Mouse (Mus musculus): ENCODE measurements around the gene Tomm22. TPM values are rescaled to one million over a fixed set of nuclear protein-coding genes. Genes with fewer than 3 reads are reported as not detected.
"Not testable (repeated sequence)": the region's sequence is repeated elsewhere in the genome, so short reads cannot be mapped to it uniquely, and the experiment has no call there.

Gene Tomm22
- 100 to 1,000 TPM; 101 to 108 TPM for total RNA-seq (2021)

DNA sequence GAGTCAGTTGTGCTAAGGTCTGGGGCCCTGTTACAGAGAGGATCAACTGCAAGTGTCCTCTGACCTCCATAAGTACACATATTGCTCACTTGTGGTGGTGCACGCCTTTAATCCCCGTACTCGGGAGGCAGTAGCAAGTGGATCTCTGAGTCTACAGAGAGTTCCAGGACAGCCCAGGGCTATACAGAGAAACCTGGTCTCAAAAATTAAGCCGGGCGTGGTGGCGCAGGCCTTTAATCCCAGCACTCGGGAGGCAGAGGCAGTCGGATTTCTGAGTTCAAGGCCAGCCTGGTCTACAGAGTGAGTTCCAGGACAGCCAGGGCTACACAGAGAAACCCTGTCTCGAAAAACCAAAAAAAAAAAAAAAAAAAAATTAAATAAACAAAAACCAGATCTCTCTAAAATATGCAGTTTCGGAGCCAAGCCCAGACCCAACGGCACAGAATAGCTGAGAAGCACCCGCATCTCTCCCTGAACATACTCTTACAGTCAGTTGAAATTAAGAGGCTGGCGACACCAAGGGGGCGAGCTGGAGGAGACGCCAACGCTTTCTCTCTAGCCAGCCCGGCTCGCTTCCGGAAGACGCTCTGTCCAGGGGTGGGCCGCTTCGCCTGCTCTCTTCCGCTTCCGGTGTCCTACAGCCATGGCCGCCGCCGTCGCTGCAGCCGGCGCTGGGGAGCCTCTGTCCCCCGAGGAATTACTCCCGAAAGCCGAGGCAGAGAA lies at the start of gene Tomm22:
Tomm22 (plus strand) TSS at position 613 of the 723 bp plus-strand sequence.
- DNase-seq: peak; percentile 88 to 90

GRCm38 (mm10) chr15:79630471-79630870 lies 40.2 kb upstream of the Tomm22 start:
- no peak for DNase-seq

DNA sequence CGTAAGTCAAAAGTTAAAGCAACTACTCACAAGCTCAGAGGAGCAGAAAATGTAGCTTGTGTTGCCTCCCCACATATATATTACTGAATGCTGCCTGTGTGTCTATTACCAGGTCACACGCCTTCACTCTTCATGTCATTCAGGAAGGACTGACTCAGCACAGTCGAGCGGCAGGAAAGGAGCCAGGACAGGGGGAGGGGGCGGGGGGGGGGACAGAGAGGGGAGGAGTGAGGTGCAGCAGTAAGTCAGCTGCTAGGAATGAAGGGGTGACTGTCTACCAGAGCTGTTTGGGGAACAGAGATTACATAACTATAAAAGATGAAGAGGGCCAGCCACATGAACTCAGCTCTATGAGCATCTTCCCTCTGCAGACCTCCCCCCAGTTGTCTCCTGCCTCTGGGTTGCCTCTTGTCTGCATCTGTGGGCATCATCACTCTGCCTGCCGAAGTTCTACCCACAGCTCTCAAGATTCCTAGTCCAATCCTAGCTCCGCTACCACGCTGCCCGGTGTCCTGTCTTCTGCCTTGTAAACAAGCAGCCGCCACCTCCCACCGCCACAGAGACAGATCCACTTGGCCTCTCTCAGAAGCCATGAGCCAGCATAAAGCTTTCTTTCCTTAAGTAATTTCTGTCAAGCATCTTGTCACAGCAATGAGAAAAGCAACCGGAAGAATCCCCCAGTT lies 29.4 kb upstream of the Tomm22 start:
- no peak for DNase-seq

GRCm38 (mm10) chr15:79645483-79645882 lies 25.2 kb upstream of the Tomm22 start:
- DNase-seq: no peak

DNA sequence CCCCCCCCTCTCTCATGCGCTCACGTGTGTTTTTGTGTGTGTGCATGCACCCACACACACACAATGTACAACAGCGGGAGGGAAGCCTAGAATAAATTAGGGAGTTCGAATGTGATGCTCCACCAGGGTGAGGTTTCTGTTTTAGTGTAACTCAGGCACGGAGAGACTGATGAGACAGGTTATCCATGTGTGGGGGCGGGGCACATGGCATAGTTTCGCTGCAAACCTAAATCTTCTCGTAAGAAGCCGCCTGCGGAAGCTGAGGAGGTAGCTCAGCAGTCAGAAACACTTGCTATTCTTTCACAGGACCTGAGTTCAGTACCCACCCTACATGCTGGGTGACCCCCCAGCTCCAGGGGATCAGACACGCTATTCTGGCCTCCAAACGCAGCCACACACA lies 22.5 kb upstream of the Tomm22 start:
- no peak for DNase-seq

GRCm38 (mm10) chr15:79650569-79650968 lies 20.1 kb upstream of the Tomm22 start:
- DNase-seq: no peak

- no peak for DNase-seq
These were observed 19.2 kb upstream of the Tomm22 start for GRCm38 (mm10) chr15:79651481-79651880.

DNA sequence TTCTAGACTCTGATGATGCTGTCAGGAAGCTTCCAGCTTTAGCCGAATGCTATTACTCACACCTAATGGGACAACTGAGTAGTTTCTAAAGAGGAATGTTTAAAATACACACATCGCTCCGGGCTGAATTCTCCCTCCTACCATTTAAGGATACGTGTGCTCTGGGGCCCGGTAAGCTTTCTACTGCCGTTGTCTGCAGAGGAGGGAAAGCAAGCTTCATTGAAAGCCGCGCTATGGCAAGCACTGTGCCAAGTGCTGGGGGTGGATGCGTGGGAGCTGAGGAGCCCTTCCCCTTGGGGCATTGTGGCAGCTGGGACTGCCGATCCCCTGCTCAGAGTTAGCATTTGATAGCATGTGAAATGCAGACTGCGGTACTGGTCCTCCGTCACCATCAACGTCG lies 14.2 kb upstream of the Tomm22 start:
- peak; percentile 40 to 61 for DNase-seq

DNA sequence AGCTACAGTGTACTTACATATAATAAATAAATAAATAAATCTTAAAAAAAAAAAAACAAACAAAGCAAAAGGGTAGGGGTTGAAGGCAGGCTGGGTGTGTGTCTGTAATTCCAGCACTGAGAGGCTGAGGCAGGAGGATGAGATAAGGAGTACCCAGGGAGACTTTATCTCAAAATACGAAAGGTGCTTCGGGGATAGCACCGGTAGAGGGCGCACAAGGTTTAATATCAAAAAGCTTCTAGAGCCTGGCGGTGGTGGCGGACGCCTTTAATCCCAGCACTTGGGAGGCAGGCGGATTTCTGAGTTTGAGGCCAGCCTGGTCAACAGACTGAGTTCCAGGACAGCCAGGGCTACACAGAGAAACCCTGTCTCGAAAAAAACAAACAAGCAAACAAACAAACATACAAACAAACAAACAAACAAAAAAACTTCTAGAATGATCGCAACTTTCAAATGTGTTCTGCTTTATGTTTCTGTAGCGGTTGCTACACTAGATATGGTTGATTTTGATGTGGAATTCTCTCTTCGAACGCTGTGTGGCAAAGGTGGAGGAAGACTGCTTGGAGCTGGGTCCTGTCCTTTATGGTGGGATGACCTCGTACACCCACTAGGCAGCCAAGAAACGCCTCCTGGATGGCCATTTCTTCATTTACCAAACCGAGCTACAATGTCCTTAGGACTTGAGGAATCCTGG lies 12.7 kb upstream of the Tomm22 start:
- peak; percentile 74 to 81 for DNase-seq

DNA sequence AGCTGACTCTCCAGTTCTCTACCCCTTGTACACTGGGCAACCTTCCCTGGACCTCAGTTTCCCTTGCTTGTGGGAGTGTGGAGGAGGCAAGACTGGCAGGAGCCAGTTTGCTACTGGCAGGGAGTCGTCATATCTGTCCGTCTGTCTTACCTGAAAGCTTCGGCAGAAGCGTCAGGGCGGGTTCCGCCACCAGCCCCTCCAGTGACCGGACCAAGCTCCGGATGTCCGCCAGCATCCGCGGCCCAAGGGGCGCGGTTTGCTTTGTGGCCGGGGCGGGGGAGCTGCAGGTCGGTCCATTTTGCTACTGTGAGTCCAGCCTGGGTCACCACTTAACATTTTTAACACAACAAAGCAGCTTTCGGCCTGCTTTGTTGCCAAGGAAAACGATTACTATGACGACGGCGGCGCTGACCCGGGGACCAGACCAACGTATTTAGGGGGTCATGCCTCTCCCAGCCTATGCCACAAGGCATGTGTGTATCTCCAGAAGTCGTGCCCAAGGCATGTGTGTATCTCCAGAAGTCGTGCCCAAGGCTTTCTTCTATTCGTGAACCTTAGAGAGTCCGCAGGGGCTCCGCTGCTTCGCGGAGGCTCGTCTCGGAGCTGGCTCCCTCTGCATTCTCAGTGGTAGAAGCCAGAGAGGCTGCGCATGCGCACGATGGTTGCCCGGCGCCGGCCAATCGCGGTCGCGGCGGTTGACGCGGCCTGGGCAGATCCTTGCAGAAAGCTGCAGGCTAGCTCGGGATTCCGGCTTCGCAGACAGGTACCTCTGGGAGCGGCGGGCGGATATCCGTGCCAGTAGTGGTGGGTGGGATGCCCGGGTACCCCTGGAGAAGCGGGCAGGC lies 11.9 kb upstream of the Tomm22 start, which contains the start of the genes Fam227a and Cby1:
Fam227a (minus strand) TSS at position 426 of the 845 bp plus-strand sequence.
Cby1 (plus strand) TSS at position 669 of the 845 bp plus-strand sequence.
- DNase-seq: peak; percentile 94

GRCm38 (mm10) chr15:79661852-79662251 lies 8.8 kb upstream of the Tomm22 start:
- DNase-seq: no peak

DNA sequence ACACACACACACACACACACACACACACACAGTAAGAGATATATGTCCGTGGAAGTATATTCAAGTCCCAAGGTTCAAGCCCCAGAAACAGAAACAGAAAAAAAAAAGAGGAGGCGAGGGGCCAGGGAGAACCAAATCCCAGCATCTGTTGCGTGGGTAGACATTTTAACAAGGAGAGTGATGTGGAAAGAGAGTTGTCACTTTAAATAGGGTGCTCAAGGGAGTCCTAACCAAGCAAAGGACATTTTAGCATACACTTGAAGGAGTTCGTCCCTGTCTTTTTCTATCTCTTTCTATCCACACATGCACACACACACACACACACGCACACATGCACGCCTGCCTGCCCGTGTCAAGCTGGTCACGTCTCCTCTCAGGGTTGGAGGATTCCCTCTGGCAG lies 6.0 kb upstream of the Tomm22 start:
- no peak for DNase-seq

GRCm38 (mm10) chr15:79669195-79669594 lies 1.5 kb upstream of the Tomm22 start:
- no peak for DNase-seq

DNA sequence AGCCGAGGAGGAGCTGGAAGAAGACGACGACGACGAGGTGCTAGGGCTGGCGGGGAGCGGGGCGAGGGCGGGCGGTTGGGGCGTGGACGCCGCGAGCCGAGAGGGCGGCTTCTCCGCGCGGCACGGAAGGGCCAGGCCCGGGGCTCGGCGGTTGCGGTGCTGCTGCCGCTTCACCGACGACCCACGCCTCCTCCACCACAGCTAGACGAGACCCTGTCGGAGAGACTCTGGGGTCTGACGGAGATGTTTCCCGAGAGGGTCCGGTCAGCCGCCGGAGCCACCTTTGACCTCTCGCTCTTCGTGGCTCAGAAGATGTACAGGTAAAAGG lies 275 bp downstream of the Tomm22 start:
- DNase-seq: no peak

DNA sequence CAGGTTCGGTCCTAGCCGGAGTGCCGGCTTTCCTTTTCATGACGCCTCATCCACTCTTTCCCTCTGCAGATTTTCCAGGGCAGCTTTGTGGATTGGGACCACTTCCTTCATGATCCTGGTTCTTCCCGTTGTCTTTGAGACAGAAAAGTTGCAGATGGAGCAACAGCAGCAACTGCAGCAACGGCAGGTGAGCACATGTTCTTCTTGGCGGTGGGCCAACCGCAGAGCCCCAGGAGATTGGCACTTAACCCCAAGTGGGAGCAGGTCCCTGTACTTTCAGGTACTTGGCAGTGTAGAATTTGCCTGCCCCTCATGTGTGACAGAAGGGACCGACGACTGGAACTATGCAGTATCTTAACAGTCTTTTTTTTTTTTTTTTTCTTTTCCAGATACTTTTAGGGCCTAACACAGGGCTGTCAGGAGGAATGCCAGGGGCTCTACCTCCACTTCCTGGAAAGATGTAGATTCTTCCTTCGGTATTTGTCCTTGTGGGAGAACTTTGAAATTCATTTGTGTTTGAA lies 1.2 kb downstream of the Tomm22 start:
- not testable (repeated sequence) for DNase-seq

DNA sequence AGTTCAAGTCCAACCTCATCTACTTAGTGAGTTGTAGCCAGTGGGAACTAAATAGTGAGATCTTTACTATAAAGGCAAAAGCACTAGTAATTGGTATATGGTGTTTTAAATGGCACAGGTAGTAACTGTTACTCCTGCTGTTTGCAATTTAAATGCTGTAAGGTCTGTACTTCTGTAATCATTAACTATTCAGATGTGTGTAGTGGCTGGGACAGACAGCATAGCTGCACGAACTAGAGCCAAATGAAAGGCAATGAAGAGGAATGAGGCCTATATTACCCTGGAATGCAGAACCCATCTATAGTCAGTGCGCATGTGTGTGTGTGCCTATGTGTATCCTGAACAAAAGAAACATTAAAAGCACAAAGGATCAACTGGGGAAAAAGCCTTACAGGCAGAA lies 7.3 kb downstream of the Tomm22 start:
- no peak for DNase-seq

DNA sequence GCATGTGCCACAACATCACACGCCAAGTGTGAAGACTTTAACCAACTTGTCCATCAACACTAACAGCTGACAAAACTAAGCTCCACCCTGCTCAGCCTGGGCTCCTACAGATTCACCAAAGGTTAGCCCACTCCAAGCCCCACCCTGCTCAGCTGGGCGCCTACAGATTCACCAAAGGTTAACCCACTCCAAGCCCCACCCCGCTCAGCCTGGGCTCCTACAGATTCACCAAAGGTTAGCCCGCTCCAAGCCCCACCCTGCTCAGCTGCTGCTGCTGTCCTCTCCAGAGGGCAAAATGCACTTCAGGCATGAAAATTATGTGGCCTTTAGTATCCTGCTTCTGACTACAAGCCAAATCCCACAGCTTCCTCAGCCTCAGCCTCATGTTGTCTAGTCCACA lies 11.3 kb downstream of the Tomm22 start:
- DNase-seq: no peak

- no peak for DNase-seq
These were observed 12.5 kb downstream of the Tomm22 start for GRCm38 (mm10) chr15:79683146-79683545.

DNA sequence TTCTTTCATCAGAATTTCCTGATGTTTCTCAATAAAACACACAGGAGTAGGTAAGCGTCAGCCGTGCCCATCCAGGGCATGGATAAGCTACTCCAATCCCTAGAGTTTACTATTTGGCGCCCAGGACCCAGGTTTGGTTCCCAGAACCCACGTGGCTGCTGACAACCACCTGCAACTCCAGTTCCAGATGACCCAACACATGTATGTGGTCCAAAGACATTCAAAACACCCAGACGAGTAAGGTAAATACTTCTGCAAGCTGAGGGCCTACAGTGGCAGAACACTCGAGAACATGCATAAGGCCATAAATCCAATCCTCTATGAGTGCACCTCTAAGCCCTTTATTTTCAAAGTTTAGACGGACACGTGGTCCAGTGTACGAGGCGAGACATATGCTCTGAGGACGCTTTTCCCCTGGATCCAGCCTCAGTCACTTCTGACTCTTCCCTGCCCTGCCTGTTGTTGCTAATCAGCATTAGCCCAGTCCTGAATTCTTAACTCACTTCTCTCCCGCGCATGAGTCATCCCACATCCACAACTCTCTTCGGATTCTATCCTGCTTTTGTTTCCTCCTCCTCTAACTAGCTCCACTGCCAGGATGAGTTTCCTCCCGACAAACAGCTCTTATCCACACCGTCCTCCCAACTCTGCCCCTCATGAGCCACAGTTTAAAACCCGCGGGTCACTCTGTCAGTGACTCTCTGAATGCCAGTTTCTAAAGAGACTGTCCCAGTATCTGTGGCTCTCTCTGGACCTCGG lies 13.2 kb downstream of the Tomm22 start:
- DNase-seq: no peak

- DNase-seq: no peak
These were observed 14.0 kb downstream of the Tomm22 start for GRCm38 (mm10) chr15:79684616-79685015.

- no peak for DNase-seq
These were observed 14.5 kb downstream of the Tomm22 start for GRCm38 (mm10) chr15:79685141-79685641.

Measured in layer of hippocampus, postnatal 36 days (tissue).